Comparison of ENCODE assay signal across 8 mouse cellular contexts in the genomic region with DNA sequence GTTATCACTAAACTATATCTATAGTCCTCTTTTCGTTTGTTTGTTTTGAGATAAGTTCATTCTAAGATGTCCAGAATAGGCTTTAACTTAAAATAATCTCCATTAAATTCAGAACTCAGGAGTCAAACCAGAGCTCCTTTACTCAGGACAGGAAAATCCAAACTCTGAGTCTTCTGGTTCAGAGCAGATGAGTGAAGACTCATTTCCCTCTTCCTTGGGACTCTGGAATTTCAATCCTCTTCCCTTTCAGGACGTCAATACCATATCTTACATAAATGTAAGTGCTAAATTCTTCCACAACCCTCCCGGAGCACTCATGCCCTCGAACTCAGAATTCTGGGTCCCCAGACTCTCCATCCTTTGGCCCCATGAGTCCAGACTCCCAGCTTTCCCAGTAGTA. TPM values are rescaled to one million over a fixed set of nuclear protein-coding genes. Genes with fewer than 3 reads are reported as not detected.
A peak's percentile ranks its signal among the peaks of the same experiment; 100 is the strongest.
DNase-seq lines count a peak whose midpoint lies in the region; ATAC-seq and TF ChIP-seq lines count a peak whose summit lies in the region.

No protein-coding gene starts in this region.

- no peaks in the 10 kb centered on the region for H3K27me3 ChIP-seq in intestine, embryonic 14.5 days (replicated peaks; ENCODE audit: control insufficient read depth, insufficient read depth, low read length)

- peaks cover 24% of the 10 kb centered on the region for H3K36me3 ChIP-seq in intestine, embryonic 14.5 days (ENCODE audit: control insufficient read depth, insufficient read depth, low read length)

- no peak for TF ChIP-seq POLR2A in cortical plate, adult 2 months (IDR thresholded peaks at IDR 0.05; ENCODE audit: extremely low read depth, insufficient read depth, low read length)

- peak overlapping the region; percentile 90 for H3K4me3 ChIP-seq in layer of hippocampus, adult 2 months
- peak overlapping the region; percentile 21 for H3K4me3 ChIP-seq in cortical plate, adult 2 months (ENCODE audit: insufficient read depth, low read length)
- peak overlapping the region; percentile 99 for H3K4me3 ChIP-seq in intestine, embryonic 14.5 days (ENCODE audit: low read depth, low read length)

- H3K4me1 ChIP-seq in cortical plate, adult 2 months (ENCODE audit: control insufficient read depth, insufficient read depth, low read length) = no peaks in the 10 kb centered on the region; the same call in 1 of the 2 replicates
- peaks cover 18% of the 10 kb centered on the region for H3K4me1 ChIP-seq in intestine, embryonic 14.5 days (replicated peaks; ENCODE audit: control insufficient read depth, insufficient read depth, low read length)

- no peak for DNase-seq in layer of hippocampus, adult 2 months (ENCODE audit: low spot score in 2 of 2)
- no peak for DNase-seq in layer of hippocampus, adult 18-20 months (ENCODE audit: low spot score in 2 of 2)
- DNase-seq in intestine, embryonic 14.5 days (ENCODE audit: low spot score) = no peak
- peak; percentile 55 for DNase-seq in naive thymus-derived CD4-positive, alpha-beta T cell, adult 2 months (ENCODE audit: low read depth)
- no peak for DNase-seq in cerebellum, adult 9-10 months
- no peak for DNase-seq in kidney, adult 8-10 months
- no peak for DNase-seq in urinary bladder, postnatal 4 days (ENCODE audit: low spot score in 2 of 2)

- no peak for TF ChIP-seq CTCF in layer of hippocampus, adult 2 months (conservative IDR thresholded peaks at IDR 0.05)
- no peak for TF ChIP-seq CTCF in cortical plate, adult 2 months (IDR thresholded peaks at IDR 0.05; ENCODE audit: extremely low read depth, insufficient read depth, low read length)

- WGBS in intestine, embryonic 14.5 days = 1% methylated on average over 4 of the region's 4 CpGs

- H3K27ac ChIP-seq in layer of hippocampus, adult 2 months = peak overlapping the region; percentile 90
- H3K27ac ChIP-seq in cortical plate, adult 2 months (ENCODE audit: insufficient read depth, low read length) = peak overlapping the region; percentile 88
- H3K27ac ChIP-seq in intestine, embryonic 14.5 days (ENCODE audit: low read depth) = peak overlapping the region; percentile 95

- no peak for ATAC-seq in intestine, embryonic 14.5 days (replicated peaks; ENCODE audit: low FRiP score, low TSS enrichment, low read depth)

- peak overlapping the region; percentile 39 for H3K9ac ChIP-seq in intestine, embryonic 14.5 days (ENCODE audit: low read length)

- no peaks in the 10 kb centered on the region for H3K9me3 ChIP-seq in intestine, embryonic 14.5 days (ENCODE audit: control insufficient read depth, low read length)

- peak overlapping the region; percentile 50 for H3K4me2 ChIP-seq in intestine, embryonic 14.5 days (ENCODE audit: low read length)

RNA-seq across cellular contexts. Expression of a gene that starts 0.6 kb away (rescaled TPM):
- 100 to 1,000 TPM; 166 to 168 TPM for total RNA-seq in layer of hippocampus, adult 2 months (2021)
- 100 to 1,000 TPM; 159 to 168 TPM for total RNA-seq in layer of hippocampus, adult 18-20 months (2021)
- 126 and 128 TPM in 2 replicates for polyA plus RNA-seq in cortical plate, adult 2 months (2012; rRNA removed)
- 45.3 and 49.4 TPM in 2 replicates for polyA plus RNA-seq in intestine, embryonic 14.5 days (2014; fragmentation: Nextera tagmentation; extraction: Ambion mirVana)

RNA-seq across cellular contexts. Expression of a gene that starts 1.0 kb away (rescaled TPM):
- 10 to 100 TPM; 12.4 to 13.1 TPM for total RNA-seq in layer of hippocampus, adult 2 months (2021)
- total RNA-seq in layer of hippocampus, adult 18-20 months (2021) = 10 to 100 TPM; 11.6 to 12.9 TPM
- polyA plus RNA-seq in cortical plate, adult 2 months (2012; rRNA removed) = 34.2 and 38.3 TPM in 2 replicates
- polyA plus RNA-seq in intestine, embryonic 14.5 days (2014; fragmentation: Nextera tagmentation; extraction: Ambion mirVana) = 69.1 and 70.2 TPM in 2 replicates

RNA-seq across cellular contexts. Expression of a gene that starts 18.2 kb away (rescaled TPM):
- total RNA-seq in layer of hippocampus, adult 2 months (2021) = 1 to 10 TPM; 2.5 to 3.7 TPM
- total RNA-seq in layer of hippocampus, adult 18-20 months (2021) = 1 to 10 TPM; 3.1 TPM
- polyA plus RNA-seq in cortical plate, adult 2 months (2012; rRNA removed) = 6.0 and 6.2 TPM in 2 replicates
- 54.3 and 55.2 TPM in 2 replicates for polyA plus RNA-seq in intestine, embryonic 14.5 days (2014; fragmentation: Nextera tagmentation; extraction: Ambion mirVana)

RNA-seq across cellular contexts. Expression of a gene that starts 19.3 kb away (rescaled TPM):
- 10 to 100 TPM; 38.4 to 42.7 TPM for total RNA-seq in layer of hippocampus, adult 2 months (2021)
- 10 to 100 TPM; 41.5 to 43.7 TPM for total RNA-seq in layer of hippocampus, adult 18-20 months (2021)
- 82.4 and 87.4 TPM in 2 replicates for polyA plus RNA-seq in cortical plate, adult 2 months (2012; rRNA removed)
- 84.3 and 91.7 TPM in 2 replicates for polyA plus RNA-seq in intestine, embryonic 14.5 days (2014; fragmentation: Nextera tagmentation; extraction: Ambion mirVana)

RNA-seq across cellular contexts. Expression of a gene that starts 30.4 kb away (rescaled TPM):
- total RNA-seq in layer of hippocampus, adult 2 months (2021) = 100 to 1,000 TPM; 165 to 171 TPM
- total RNA-seq in layer of hippocampus, adult 18-20 months (2021) = 100 to 1,000 TPM; 172 to 183 TPM
- polyA plus RNA-seq in cortical plate, adult 2 months (2012; rRNA removed) = 162 and 169 TPM in 2 replicates
- 208 and 211 TPM in 2 replicates for polyA plus RNA-seq in intestine, embryonic 14.5 days (2014; fragmentation: Nextera tagmentation; extraction: Ambion mirVana)

Comparison
In these comparisons a context has a peak if more than half of its experiments do, and no peak if none do; other contexts are left out.
1. H3K4me3 ChIP-seq: peak in every context shown above with its lines; median percentile 99 in intestine, embryonic 14.5 days; 90 in layer of hippocampus, adult 2 months; 21 in cortical plate, adult 2 months.